Mouse (Mus musculus) C2C12 (cell line): Measurements from ENCODE around the gene Ttyh2.

Experiments
- CEBPB ChIP-seq: IDR thresholded peaks from one replicate; pipeline ENCODE4 v1.6.1; 2011; ENCODE audit warnings: low read depth, mild to moderate bottlenecking, control low read depth, moderate library complexity
- CTCF ChIP-seq: IDR thresholded peaks from one replicate; pipeline ENCODE4 v1.5.1; 2011; ENCODE audit not compliant: control insufficient read depth, insufficient read depth, insufficient read length
- FOSL1 ChIP-seq: IDR thresholded peaks from one replicate; pipeline ENCODE4 v1.8.0; 2011; ENCODE audit warnings: mild to moderate bottlenecking, low read length; ENCODE audit not compliant: poor library complexity, insufficient read depth, severe bottlenecking
- MAX ChIP-seq: IDR thresholded peaks from one replicate; pipeline ENCODE4 v1.6.1; 2011; ENCODE audit warnings: mild to moderate bottlenecking, control low read depth
- MYOG ChIP-seq: IDR thresholded peaks from one replicate; pipeline ENCODE4 v1.6.1; 2011; ENCODE audit not compliant: control insufficient read depth, insufficient read length; ENCODE audit errors: extremely low read depth
- USF1 ChIP-seq: IDR thresholded peaks from one replicate; pipeline ENCODE4 v1.6.1; 2011; ENCODE audit warnings: low read depth, mild to moderate bottlenecking, control low read depth, moderate library complexity

GRCm38 (mm10) chr11:114692601-114693000, 17.4 kb downstream of the Ttyh2 start:
- TF ChIP-seq CTCF, result no peak
- no peak for TF ChIP-seq CEBPB
- TF ChIP-seq USF1, result no peak
- TF ChIP-seq MAX, result no peak
- TF ChIP-seq FOSL1, result no peak
- TF ChIP-seq MYOG, result no peak
